Mouse (Mus musculus) right cerebral cortex, postnatal 10 days (tissue): ENCODE measurements at regions not wholly inside any gene's neighbourhood (a gene's known extent, or its start where the extent isn't known, plus 50 kb on each side); places are given as distances from the start of the nearest gene placed in this dataset.
A peak's percentile ranks its signal among the peaks of the same experiment; 100 is the strongest.

ENCODE experiments used
- DNase-seq, 2 experiments: peaks; one replicate each; pipeline ENCODE4 v3.0.0; 2021; ENCODE audit warnings: low spot score in 2 of 2

GRCm38 (mm10) chr1:151263372-151263771, 53.4 kb downstream of the Gm47996 start:
- no peak for DNase-seq

- no peak for DNase-seq
These were observed 53.9 kb downstream of the Gm47996 start for GRCm38 (mm10) chr1:151263830-151264229.

- no peak for DNase-seq
These were observed 54.9 kb downstream of the Gm47996 start for GRCm38 (mm10) chr1:151264789-151265188.

GRCm38 (mm10) chr1:151265590-151265989, 55.7 kb downstream of the Gm47996 start:
- no peak for DNase-seq

GRCm38 (mm10) chr1:151266703-151267102, 56.8 kb downstream of the Gm47996 start:
- DNase-seq, result no peak

GRCm38 (mm10) chr1:151270691-151271090, 60.8 kb downstream of the Gm47996 start:
- no peak for DNase-seq

- DNase-seq, result no peak
These were observed 64.4 kb downstream of the Gm47996 start for GRCm38 (mm10) chr1:151274306-151274705.

GRCm38 (mm10) chr1:151275581-151275980, 65.7 kb downstream of the Gm47996 start:
- DNase-seq, result no peak

- no peak for DNase-seq
These were observed 64.3 kb upstream of the Ivns1abp start for GRCm38 (mm10) chr1:151279955-151280354.

- DNase-seq, result no peak
These were observed 59.2 kb upstream of the Ivns1abp start for GRCm38 (mm10) chr1:151285045-151285444.

GRCm38 (mm10) chr1:151287451-151287850, 56.8 kb upstream of the Ivns1abp start:
- DNase-seq, result peak; percentile 61 to 69

GRCm38 (mm10) chr1:151289061-151289460, 55.2 kb upstream of the Ivns1abp start:
- DNase-seq, result no peak

- no peak for DNase-seq
These were observed 54.6 kb upstream of the Ivns1abp start for GRCm38 (mm10) chr1:151289493-151290258.

GRCm38 (mm10) chr1:151293311-151294050, 50.8 kb upstream of the Ivns1abp start:
- DNase-seq, result no peak
